Mouse (Mus musculus) lung, embryonic 14.5 days (tissue): ENCODE data around the gene Ppp1r10. TPM values are rescaled to one million over a fixed set of nuclear protein-coding genes. Genes with fewer than 3 reads are reported as not detected.
A peak's percentile ranks its signal among the peaks of the same experiment; 100 is the strongest.

Experiments used
- ATAC-seq: fragments of 200-750 bp; cut with Nextera tagmentation; 2 replicates; pipeline ENCODE4 v1.8.0; 2017; ENCODE audit warnings: mild to moderate bottlenecking, moderate TSS enrichment, moderate library complexity; ENCODE audit not compliant: insufficient read depth
- DNase-seq: peaks from one replicate; pipeline ENCODE4 v3.0.0-alpha.2; 2015
- H3K27ac ChIP-seq: fragments of 300-500 bp; sonication (generic); 2 replicates; pipeline ENCODE4 v1.5.1; 2014; ENCODE audit warnings: low read depth, mild to moderate bottlenecking, moderate library complexity
- H3K27me3 ChIP-seq: fragments of 300-500 bp; sonication (generic); 2 replicates; pipeline ENCODE4 v1.6.1; 2014; ENCODE audit warnings: low read length, control low read depth; ENCODE audit not compliant: insufficient read depth
- H3K36me3 ChIP-seq: fragments of 300-500 bp; sonication (generic); 2 replicates; pipeline ENCODE4 v1.6.1; 2014; ENCODE audit warnings: control low read depth; ENCODE audit not compliant: insufficient read depth
- H3K4me1 ChIP-seq: fragments of 300-500 bp; sonication (generic); 2 replicates; pipeline ENCODE4 v1.6.1; 2014; ENCODE audit warnings: antibody characterized with exemption, control low read depth; ENCODE audit not compliant: insufficient read depth
- H3K4me2 ChIP-seq: fragments of 300-500 bp; sonication (generic); 2 replicates; pipeline ENCODE4 v1.6.1; 2014; ENCODE audit warnings: mild to moderate bottlenecking
- H3K4me3 ChIP-seq: fragments of 300-500 bp; sonication (generic); 2 replicates; pipeline ENCODE4 v1.5.1; 2014; ENCODE audit warnings: low read depth, low read length
- H3K9ac ChIP-seq: fragments of 300-500 bp; sonication (generic); 2 replicates; pipeline ENCODE4 v1.6.1; 2014
- H3K9me3 ChIP-seq: fragments of 300-500 bp; sonication (generic); 2 replicates; pipeline ENCODE4 v1.6.1; 2016; ENCODE audit warnings: low read depth, low read length, control low read depth
- CTCF ChIP-seq: IDR thresholded peaks from 2 replicates; pipeline ENCODE4 v1.5.1; 2016; ENCODE audit warnings: antibody characterized with exemption, low read depth
- WGBS: fragments of 180-500 bp; shearing (Covaris S2); extraction: QIAGEN DNeasy Blood & Tissue Kit; methylation state at CpG from one replicate; pipeline ENCODE4 v1.1.7; 2014; 5-methylcytosine and 5-hydroxymethylcytosine counted together
- polyA plus RNA-seq: library from polyadenylated mRNA; unstranded; fragments of >200 nt; fragmentation: Nextera tagmentation; extraction: Ambion mirVana; gene quantifications from 2 replicates; pipeline ENCODE4 v1.2.1, GENCODE M21; 2014

Gene Ppp1r10
- polyA plus RNA-seq, 1 experiment from 2014 or later, result 36.3 TPM

GRCm38 (mm10) chr17:35883777-35884176 lies 32.5 kb upstream of the Ppp1r10 start:
- DNase-seq (no peak), ATAC-seq (no peak)
- peaks cover 69% of the 10 kb centered on the region for H3K36me3 ChIP-seq
- no peak overlapping the region for H3K4me3 ChIP-seq
- H3K4me2 ChIP-seq, result no peak overlapping the region
- H3K9me3 ChIP-seq, result no peaks in the 10 kb centered on the region
- no peak overlapping the region for H3K9ac ChIP-seq
- 0 out of 2 replicates have a peak, but pooled peaks cover 5% of the 10 kb centered on the region for H3K4me1 ChIP-seq
- H3K27ac ChIP-seq, result no peak overlapping the region
- H3K27me3 ChIP-seq, result no peaks in the 10 kb centered on the region
- TF ChIP-seq CTCF, result no peak
- WGBS, result 94% methylated on average over 14 of the region's 14 CpGs

- DNase-seq (no peak), ATAC-seq (no peak)
- no peaks in the 10 kb centered on the region for H3K27me3 ChIP-seq
- H3K36me3 ChIP-seq, result peaks cover 94% of the 10 kb centered on the region
- TF ChIP-seq CTCF, result no peak
- WGBS, result 89% methylated on average over 13 of the region's 17 CpGs
- no peak overlapping the region for H3K27ac ChIP-seq
- H3K9me3 ChIP-seq, result no peaks in the 10 kb centered on the region
- H3K4me3 ChIP-seq, result no peak overlapping the region
- no peak overlapping the region for H3K9ac ChIP-seq
- H3K4me2 ChIP-seq, result no peak overlapping the region
- no peaks in the 10 kb centered on the region for H3K4me1 ChIP-seq
These were observed 28.5 kb upstream of the Ppp1r10 start for GRCm38 (mm10) chr17:35887725-35888124.

GRCm38 (mm10) chr17:35896781-35897643 lies 19.2 kb upstream of the Ppp1r10 start, which contains the start of gene 2310061I04Rik:
Gene 2310061I04Rik (minus strand): TSS chr17:35897431.
- Histone ChIP-seq H3K9me3 (no peaks in the 10 kb centered on the region), H3K36me3 (peaks cover 51% of the 10 kb centered on the region), H3K27ac (peak within 1 kb of the TSS; percentile 75), H3K4me3 (peak within 1 kb of the TSS; percentile 79), H3K9ac (peak within 1 kb of the TSS; percentile 80), H3K4me2 (peak within 1 kb of the TSS; percentile 94), H3K4me1 (no peaks in the 10 kb centered on the region), H3K27me3 (no peaks in the 10 kb centered on the region)
- under 1% methylated on average over 80 of the region's 86 CpGs for WGBS
- DNase-seq, result peak; percentile 97
- ATAC-seq, result peak; percentile 91
- no peak for TF ChIP-seq CTCF

DNA sequence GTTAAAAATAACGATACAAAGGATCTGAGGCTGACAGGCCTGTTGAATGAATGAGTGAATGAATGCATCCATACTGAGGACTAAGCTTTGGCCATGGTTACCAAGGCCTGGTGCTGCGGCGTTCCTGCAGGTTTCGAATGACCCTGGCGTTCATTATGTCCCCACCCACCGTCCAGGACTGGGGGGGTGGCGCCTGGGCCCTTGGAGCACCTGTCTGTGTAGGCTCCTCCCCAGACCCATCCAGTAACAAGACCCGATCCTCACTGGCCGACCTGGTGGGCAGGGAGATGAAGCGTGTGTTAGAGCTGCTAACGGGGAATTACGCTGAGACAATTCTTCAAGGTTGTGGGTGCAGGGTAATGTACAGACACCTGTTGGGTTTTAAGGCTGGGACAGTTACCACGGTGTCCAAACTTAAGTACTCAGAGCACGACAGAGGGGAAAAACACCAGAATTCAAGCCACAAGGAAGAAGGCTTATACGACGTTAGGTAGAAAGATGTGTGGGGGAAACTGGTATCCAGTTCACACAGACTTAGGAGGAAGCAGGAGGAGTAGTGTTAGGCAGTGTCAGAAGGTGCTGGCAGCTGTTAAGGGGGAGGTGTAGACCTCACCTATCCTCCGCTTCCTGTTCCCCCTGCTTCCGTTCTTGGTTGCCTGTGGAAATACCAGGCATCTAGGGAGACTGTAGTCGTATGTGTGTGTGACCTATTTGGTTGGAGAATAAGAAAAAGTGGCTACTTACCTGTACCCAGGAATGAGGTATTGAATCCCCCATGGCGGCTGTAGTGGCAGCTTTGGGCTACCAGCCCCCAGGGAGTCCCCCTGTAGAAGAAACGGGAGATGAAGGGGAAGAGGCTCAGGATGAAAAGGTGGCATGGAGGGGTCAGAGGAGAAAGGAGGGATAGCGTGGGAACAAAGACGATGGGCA lies 18.3 kb upstream of the Ppp1r10 start:
- no peaks in the 10 kb centered on the region for H3K9me3 ChIP-seq
- ATAC-seq, result peak; percentile 43
- H3K4me3 ChIP-seq, result peak overlapping the region; percentile 79
- H3K4me1 ChIP-seq, result no peaks in the 10 kb centered on the region
- H3K27me3 ChIP-seq, result no peaks in the 10 kb centered on the region
- peak overlapping the region; percentile 80; the same call in 1 of the 2 replicates for H3K9ac ChIP-seq
- WGBS, result 39% methylated on average over 23 of the region's 23 CpGs
- DNase-seq, result no peak
- H3K4me2 ChIP-seq, result peak overlapping the region; percentile 94
- no peak for TF ChIP-seq CTCF
- peak overlapping the region; percentile 75; the same call in 1 of the 2 replicates for H3K27ac ChIP-seq
- H3K36me3 ChIP-seq, result peaks cover 48% of the 10 kb centered on the region

DNA sequence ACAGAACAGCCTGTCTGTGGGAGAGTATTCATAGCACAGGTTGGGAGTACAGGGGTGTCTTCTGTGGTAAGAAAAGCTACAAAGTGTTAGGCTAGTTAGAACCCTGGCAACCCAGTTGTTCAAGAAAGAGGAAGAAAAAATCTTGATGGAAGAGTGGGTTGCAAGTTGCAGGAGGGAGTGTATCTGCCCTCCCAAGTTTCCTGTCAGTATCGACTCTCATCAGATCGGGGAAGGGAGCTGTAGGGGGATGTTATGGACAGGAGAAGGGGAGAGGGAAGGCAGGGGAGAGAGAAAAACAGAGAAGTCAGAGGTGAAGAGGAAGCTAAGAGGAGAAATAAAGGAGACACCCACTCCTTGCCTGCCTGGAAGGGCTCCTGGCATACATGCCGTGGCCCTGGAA lies 15.6 kb upstream of the Ppp1r10 start:
- Histone ChIP-seq H3K9ac (no peak overlapping the region), H3K27ac (no peak overlapping the region), H3K4me3 (no peak overlapping the region), H3K4me2 (no peak overlapping the region), H3K27me3 (no peaks in the 10 kb centered on the region), H3K9me3 (no peaks in the 10 kb centered on the region), H3K4me1 (no peaks in the 10 kb centered on the region), H3K36me3 (peaks cover 51% of the 10 kb centered on the region)
- DNase-seq (no peak), ATAC-seq (no peak)
- 83% methylated on average over 3 of the region's 3 CpGs for WGBS
- TF ChIP-seq CTCF, result no peak

DNA sequence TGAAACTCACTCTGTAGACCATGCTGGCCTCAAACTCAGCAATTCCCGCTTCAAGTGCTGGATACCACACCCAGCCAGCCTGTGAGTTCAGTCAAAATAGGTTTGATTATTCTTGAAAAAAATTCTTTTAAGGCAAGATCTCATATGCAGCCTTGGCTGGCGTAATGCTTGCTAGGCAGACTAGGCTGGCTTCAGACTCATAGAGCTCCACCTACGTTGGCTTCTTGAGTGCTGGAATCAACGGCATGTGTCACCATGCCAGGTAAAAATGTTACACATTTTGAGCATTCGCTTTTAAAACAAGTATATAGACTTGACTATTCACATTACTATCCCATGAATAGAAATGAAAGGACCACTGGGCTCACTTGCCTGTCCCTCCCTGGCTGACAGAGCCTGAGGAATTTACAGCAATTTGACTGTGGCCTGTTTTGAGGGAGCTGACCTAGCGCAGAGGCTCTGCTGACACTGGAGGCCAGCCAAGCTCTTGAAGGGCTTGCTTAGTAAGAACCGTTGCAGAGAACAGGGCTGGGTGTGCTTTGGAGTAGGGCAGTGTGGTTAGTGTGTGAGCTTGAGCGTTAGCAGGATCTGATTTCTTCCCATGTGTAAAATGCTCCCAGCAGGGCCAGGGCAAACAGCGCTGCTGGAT lies 12.8 kb upstream of the Ppp1r10 start:
- 87% methylated on average over 9 of the region's 9 CpGs for WGBS
- H3K4me1 ChIP-seq, result no peaks in the 10 kb centered on the region
- DNase-seq (peak; percentile 17), ATAC-seq (no peak)
- peaks cover 70% of the 10 kb centered on the region for H3K36me3 ChIP-seq
- TF ChIP-seq CTCF, result no peak
- no peak overlapping the region for H3K9ac ChIP-seq
- no peaks in the 10 kb centered on the region for H3K27me3 ChIP-seq
- no peak overlapping the region for H3K4me3 ChIP-seq
- no peaks in the 10 kb centered on the region for H3K9me3 ChIP-seq
- no peak overlapping the region for H3K4me2 ChIP-seq
- H3K27ac ChIP-seq, result no peak overlapping the region
